Mouse (Mus musculus): ENCODE data around the gene Gm10488.
"Not testable (repeated sequence)": the region's sequence is repeated elsewhere in the genome, so short reads cannot be mapped to it uniquely, and the experiment has no call there.

Gm10488 gene

DNA sequence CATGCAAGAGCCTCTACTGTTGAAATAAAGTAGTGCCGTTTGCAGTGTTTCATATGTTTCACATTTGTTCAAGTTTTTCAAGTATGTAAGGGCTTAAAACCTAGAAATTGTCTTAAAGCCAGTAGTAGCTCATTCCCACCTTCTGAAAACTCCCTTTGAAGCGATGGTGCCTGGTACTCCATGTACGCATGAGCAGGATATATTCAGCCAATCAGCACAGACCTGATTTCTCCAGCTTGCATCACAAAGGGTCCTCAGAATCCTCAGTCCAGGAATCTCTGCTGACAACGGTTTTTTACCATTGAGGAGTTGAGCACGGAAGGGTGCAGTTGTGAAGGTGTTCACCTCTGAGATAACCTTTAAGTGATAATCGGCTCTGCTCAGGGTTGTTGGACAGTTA, at the start of gene Gm10488:
Gm10488 (plus strand) TSS at position 301 of the 400 bp plus-strand sequence.
- TF ChIP-seq GATA4 (IDR thresholded peaks at IDR 0.05; ENCODE audit: insufficient replicate concordance, low read length) = not testable (repeated sequence)

Measured in liver, adult (tissue).